Mouse (Mus musculus): ENCODE measurements around the gene Pou3f3.

The Pou3f3 gene

GRCm38 (mm10) chr1:42710234-42710633, 14.7 kb downstream of the Pou3f3 start:
- no peak for DNase-seq (ENCODE audit: low read depth, low spot score)

GRCm38 (mm10) chr1:42710995-42711394, 15.4 kb downstream of the Pou3f3 start:
- DNase-seq (ENCODE audit: low read depth, low spot score), result no peak

GRCm38 (mm10) chr1:42711456-42712310, 16.1 kb downstream of the Pou3f3 start:
- DNase-seq (ENCODE audit: low read depth, low spot score), result no peak

GRCm38 (mm10) chr1:42712311-42712690, 16.7 kb downstream of the Pou3f3 start:
- DNase-seq (ENCODE audit: low read depth, low spot score), result no peak

GRCm38 (mm10) chr1:42713104-42713932, 17.8 kb downstream of the Pou3f3 start:
- DNase-seq (ENCODE audit: low read depth, low spot score), result no peak

GRCm38 (mm10) chr1:42714016-42714931, 18.7 kb downstream of the Pou3f3 start:
- no peak for DNase-seq (ENCODE audit: low read depth, low spot score)

- no peak for DNase-seq (ENCODE audit: low read depth, low spot score)
Measured at GRCm38 (mm10) chr1:42718549-42718948, 23.0 kb downstream of the Pou3f3 start.

- DNase-seq (ENCODE audit: low read depth, low spot score), result no peak
Measured at GRCm38 (mm10) chr1:42721353-42721752, 25.8 kb downstream of the Pou3f3 start.

GRCm38 (mm10) chr1:42723769-42724300, 28.3 kb downstream of the Pou3f3 start:
- DNase-seq (ENCODE audit: low read depth, low spot score), result no peak

GRCm38 (mm10) chr1:42724881-42725280, 29.3 kb downstream of the Pou3f3 start:
- no peak for DNase-seq (ENCODE audit: low read depth, low spot score)

- DNase-seq (ENCODE audit: low read depth, low spot score), result no peak
Measured at GRCm38 (mm10) chr1:42727161-42727560, 31.6 kb downstream of the Pou3f3 start.

- DNase-seq (ENCODE audit: low read depth, low spot score), result no peak
Measured at GRCm38 (mm10) chr1:42727676-42728075, 32.1 kb downstream of the Pou3f3 start.

- DNase-seq (ENCODE audit: low read depth, low spot score), result no peak
Measured at GRCm38 (mm10) chr1:42741383-42742241, 46.0 kb downstream of the Pou3f3 start.

- DNase-seq (ENCODE audit: low read depth, low spot score), result no peak
Measured at GRCm38 (mm10) chr1:42742242-42742560, 46.6 kb downstream of the Pou3f3 start.

- DNase-seq (ENCODE audit: low read depth, low spot score), result no peak
Measured at GRCm38 (mm10) chr1:42745047-42745446, 49.5 kb downstream of the Pou3f3 start.

GRCm38 (mm10) chr1:42749536-42750292, 54.1 kb downstream of the Pou3f3 start:
- DNase-seq (ENCODE audit: low read depth, low spot score), result no peak
